Mouse (Mus musculus) midbrain, embryonic 14.5 days (tissue): Measurements from ENCODE around the gene Prom1. TPM values are rescaled to one million over a fixed set of nuclear protein-coding genes. Genes with fewer than 3 reads are reported as not detected.
"Not testable (repeated sequence)": the region's sequence is repeated elsewhere in the genome, so short reads cannot be mapped to it uniquely, and the experiment has no call there.

Experiments used
- ATAC-seq: fragments of 200-750 bp; cut with Nextera tagmentation; 2 replicates; pipeline ENCODE4 v1.8.0; 2017; ENCODE audit warnings: moderate number of reproducible peaks, moderate library complexity; ENCODE audit not compliant: low FRiP score, low TSS enrichment
- DNase-seq: peaks from one replicate; pipeline ENCODE4 v3.0.0-alpha.2; 2015
- H3K27ac ChIP-seq: fragments of 300-500 bp; sonication (generic); replicated peaks from 2 replicates; pipeline ENCODE4 v1.5.1; 2014; ENCODE audit warnings: mild to moderate bottlenecking, low read depth, low read length, moderate library complexity
- H3K27me3 ChIP-seq: fragments of 300-500 bp; sonication (generic); 2 replicates; pipeline ENCODE4 v1.6.1; 2014; ENCODE audit warnings: low read length, control low read depth, mixed read lengths; ENCODE audit not compliant: control insufficient read depth, insufficient read depth
- H3K36me3 ChIP-seq: fragments of 300-500 bp; sonication (generic); 2 replicates; pipeline ENCODE4 v1.6.1; 2014; ENCODE audit warnings: low read length, control low read depth; ENCODE audit not compliant: control insufficient read depth, insufficient read depth
- H3K4me1 ChIP-seq: fragments of 300-500 bp; sonication (generic); 2 replicates; pipeline ENCODE4 v1.6.1; 2014; ENCODE audit warnings: mild to moderate bottlenecking, antibody characterized with exemption, low read length, control low read depth; ENCODE audit not compliant: control insufficient read depth, insufficient read depth
- H3K4me2 ChIP-seq: fragments of 300-500 bp; sonication (generic); 2 replicates; pipeline ENCODE4 v1.6.1; 2014; ENCODE audit warnings: mild to moderate bottlenecking, low read length, moderate library complexity
- H3K4me3 ChIP-seq: fragments of 300-500 bp; sonication (generic); replicated peaks from 2 replicates; pipeline ENCODE4 v1.5.1; 2014; ENCODE audit warnings: low read depth, low read length
- H3K9ac ChIP-seq: fragments of 300-500 bp; sonication (generic); replicated peaks from 2 replicates; pipeline ENCODE4 v1.6.1; 2014; ENCODE audit warnings: mild to moderate bottlenecking, low read length, moderate library complexity
- H3K9me3 ChIP-seq: fragments of 300-500 bp; sonication (generic); 2 replicates; pipeline ENCODE4 v1.6.1; 2016; ENCODE audit warnings: low read length, control low read depth, mixed read lengths; ENCODE audit not compliant: control insufficient read depth
- WGBS: fragments of 180-500 bp; shearing (Covaris S2); extraction: QIAGEN DNeasy Blood & Tissue Kit; methylation state at CpG from one replicate; pipeline ENCODE4 v1.1.7; 2014; 5-methylcytosine and 5-hydroxymethylcytosine counted together
- polyA plus RNA-seq: library from polyadenylated mRNA; unstranded; fragments of >200 nt; fragmentation: Nextera tagmentation; extraction: Ambion mirVana; gene quantifications from 2 replicates; pipeline ENCODE4 v1.2.1, GENCODE M21; 2014

Gene Prom1
- 28.0 and 41.8 TPM in 2 replicates for polyA plus RNA-seq

DNA sequence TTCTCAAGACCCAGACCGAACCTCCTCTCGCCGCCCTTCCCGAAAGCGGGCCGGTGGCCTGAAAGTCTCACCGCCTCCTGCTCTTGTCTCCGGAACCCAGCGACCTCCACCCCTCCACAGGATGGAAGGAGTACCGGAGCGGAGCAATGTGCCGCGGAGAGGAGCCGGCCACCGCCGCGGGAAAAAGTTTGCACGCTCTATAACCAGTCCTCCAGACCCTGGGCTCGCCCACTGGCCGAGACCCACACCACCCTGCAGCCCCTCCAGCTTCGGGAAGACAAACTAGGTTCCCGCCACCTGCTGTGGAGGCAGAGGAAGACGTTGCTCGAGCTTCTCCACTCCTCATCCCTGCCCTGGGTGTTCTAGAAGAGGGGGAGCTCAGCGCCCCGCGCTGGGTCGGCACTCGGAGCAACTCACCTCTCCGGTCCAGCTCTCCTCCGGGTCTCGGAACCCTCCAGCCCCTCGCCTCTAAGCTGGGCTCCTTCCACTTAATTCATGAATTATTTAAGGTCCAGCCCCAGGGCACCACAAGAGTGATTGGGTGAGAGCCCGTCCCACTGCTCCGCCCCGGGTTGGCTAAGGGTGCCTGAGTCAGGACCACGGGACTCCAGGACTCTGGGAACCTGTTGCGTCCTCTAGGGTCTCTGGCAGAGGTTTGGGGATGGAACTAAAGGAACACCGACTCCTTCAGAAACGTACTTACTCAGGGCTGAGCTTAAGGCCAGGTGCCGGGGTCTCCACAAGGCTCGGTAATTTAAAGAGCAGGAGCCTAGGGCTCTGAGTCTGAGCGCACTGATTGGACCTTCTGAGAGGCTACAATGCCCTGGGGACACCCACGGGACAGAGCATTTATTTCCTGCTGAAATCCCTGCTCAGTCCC, at the start of gene Prom1:
Gene Prom1, minus strand, starts transcription at position 802 of the 880 bp plus-strand sequence.
- H3K9ac ChIP-seq, result peak within 1 kb of the TSS; percentile 84
- peak within 1 kb of the TSS; percentile 71 for H3K4me3 ChIP-seq
- H3K4me2 ChIP-seq, result peak within 1 kb of the TSS; percentile 97
- ATAC-seq, result peak; percentile 69
- H3K4me1 ChIP-seq, result peaks cover 5% of the 10 kb centered on the region; the same call in 1 of the 2 replicates
- H3K36me3 ChIP-seq, result no peaks in the 10 kb centered on the region
- WGBS, result under 1% methylated on average over 44 of the region's 44 CpGs
- H3K27ac ChIP-seq, result peak within 1 kb of the TSS; percentile 89
- no peaks in the 10 kb centered on the region for H3K27me3 ChIP-seq
- no peaks in the 10 kb centered on the region; the same call in 1 of the 2 replicates for H3K9me3 ChIP-seq
- peak; percentile 74 for DNase-seq

DNA sequence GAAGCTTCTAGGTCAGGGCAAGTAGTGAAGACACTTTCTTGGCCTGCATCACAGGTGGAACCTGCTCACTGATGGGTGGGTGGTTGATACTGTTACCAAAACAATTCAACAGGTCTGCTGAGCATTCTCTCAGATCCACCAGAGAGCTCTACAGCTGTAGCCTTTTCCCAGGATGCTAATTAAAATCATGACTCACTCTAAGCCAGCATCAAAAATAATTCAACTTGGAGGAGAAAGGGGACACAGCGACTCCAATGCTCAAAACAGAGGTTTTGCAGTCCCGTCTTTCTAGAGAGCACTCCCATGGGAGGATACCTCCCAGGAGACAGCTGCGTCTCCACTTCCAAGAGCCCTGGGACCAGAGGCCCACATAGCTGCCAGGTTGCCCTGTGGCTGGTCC, 45.9 kb upstream of the Prom1 start:
- H3K4me1 ChIP-seq, result 0 out of 2 replicates have a peak, but pooled peaks cover 4% of the 10 kb centered on the region
- no peak overlapping the region for H3K4me2 ChIP-seq
- H3K9ac ChIP-seq, result no peak overlapping the region
- no peaks in the 10 kb centered on the region for H3K9me3 ChIP-seq
- H3K27me3 ChIP-seq, result no peaks in the 10 kb centered on the region
- H3K36me3 ChIP-seq, result no peaks in the 10 kb centered on the region
- DNase-seq, result no peak
- no peak overlapping the region for H3K4me3 ChIP-seq
- WGBS, result 89% methylated on average over 3 of the region's 3 CpGs
- ATAC-seq, result no peak
- no peak overlapping the region for H3K27ac ChIP-seq

DNA sequence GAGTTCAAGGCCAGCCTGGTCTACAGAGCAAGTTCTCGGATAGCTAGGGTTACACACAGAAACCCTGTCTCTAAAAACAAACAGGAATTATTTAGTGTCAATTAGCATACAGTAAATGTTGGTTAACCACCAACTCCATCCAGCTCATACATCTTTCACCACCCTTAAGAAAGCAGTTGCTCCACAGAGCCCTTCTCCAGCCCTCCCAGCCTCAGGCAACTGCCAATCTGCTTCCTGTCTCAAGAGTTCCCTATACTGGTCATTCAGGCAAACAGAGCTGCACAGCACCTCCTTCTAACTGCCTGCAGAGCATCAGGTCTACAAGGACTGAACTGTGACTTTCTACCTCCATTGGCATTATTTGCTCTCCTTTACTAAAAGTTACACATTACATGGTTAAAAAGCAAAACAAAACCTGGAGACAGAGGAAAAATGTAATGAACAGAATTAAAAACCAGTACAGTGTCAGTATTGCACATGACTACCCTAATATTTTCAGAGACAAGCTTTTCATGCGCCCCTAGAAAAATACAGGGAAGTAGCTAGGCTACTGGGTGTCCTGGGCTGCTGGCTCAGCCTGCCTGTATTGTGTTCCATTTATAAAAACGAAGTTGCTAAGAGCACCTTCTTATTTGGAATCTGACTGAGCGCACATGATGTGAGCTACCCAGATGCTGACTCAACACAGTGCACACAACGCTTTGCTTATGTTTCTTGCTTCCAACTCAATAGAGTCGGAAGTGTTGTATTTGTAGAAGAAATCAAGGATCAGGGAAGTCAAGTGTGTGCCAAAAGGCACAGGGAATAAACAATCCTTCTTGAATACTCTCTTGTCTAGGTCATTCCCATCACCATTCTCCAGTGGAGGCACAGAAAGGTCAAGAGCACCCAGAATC, 44.9 kb upstream of the Prom1 start:
- WGBS, result 89% methylated on average over 6 of the region's 6 CpGs
- no peaks in the 10 kb centered on the region for H3K27me3 ChIP-seq
- no peak overlapping the region for H3K4me2 ChIP-seq
- DNase-seq (no peak), ATAC-seq (no peak)
- H3K4me3 ChIP-seq, result no peak overlapping the region
- 0 out of 2 replicates have a peak, but pooled peaks cover 4% of the 10 kb centered on the region for H3K4me1 ChIP-seq
- H3K36me3 ChIP-seq, result no peaks in the 10 kb centered on the region
- no peak overlapping the region for H3K9ac ChIP-seq
- H3K9me3 ChIP-seq, result no peaks in the 10 kb centered on the region
- H3K27ac ChIP-seq, result no peak overlapping the region

DNA sequence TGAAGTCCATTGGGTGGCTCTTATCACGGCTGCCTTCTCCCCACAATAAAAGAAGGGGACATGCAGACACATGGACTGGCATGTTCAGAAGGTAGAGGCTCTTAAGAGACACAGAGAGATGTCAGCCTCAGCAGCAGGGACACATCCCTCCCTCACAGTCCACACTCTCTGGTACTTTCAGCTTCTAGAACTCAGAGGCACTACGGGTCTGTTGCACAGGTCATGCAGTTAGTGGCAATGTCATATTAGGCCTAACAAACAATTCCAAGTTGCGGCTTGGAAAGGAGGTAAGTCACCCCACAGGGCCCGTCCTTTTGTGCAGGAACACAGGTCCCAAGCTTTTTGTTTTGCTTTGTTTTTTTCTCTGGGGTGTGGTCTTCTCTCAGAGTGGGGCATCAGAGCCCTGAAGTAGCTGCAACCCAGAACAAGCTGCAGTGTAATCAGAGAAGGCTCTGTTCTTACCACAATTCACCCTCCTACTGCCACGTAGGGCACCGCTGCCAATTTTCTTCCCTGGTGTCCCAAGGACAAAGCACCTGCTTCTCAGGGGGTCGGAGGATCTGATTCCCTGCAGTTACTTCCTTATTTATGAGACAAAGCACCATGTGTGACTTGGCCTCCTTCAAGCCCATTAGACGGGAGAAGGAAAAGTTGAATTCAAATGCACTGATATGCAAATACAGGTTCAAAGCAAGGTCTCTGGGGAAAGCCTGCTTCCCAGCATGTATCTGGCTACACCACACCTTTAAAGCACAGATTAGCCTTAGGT, 41.8 kb upstream of the Prom1 start:
- Histone ChIP-seq H3K4me2 (no peak overlapping the region), H3K27ac (no peak overlapping the region), H3K27me3 (no peaks in the 10 kb centered on the region), H3K9ac (no peak overlapping the region), H3K4me3 (no peak overlapping the region), H3K4me1 (0 out of 2 replicates have a peak, but pooled peaks cover 4% of the 10 kb centered on the region), H3K36me3 (no peaks in the 10 kb centered on the region), H3K9me3 (no peaks in the 10 kb centered on the region)
- DNase-seq, result peak; percentile 31
- WGBS, result 26% methylated on average over 8 of the region's 8 CpGs
- no peak for ATAC-seq

DNA sequence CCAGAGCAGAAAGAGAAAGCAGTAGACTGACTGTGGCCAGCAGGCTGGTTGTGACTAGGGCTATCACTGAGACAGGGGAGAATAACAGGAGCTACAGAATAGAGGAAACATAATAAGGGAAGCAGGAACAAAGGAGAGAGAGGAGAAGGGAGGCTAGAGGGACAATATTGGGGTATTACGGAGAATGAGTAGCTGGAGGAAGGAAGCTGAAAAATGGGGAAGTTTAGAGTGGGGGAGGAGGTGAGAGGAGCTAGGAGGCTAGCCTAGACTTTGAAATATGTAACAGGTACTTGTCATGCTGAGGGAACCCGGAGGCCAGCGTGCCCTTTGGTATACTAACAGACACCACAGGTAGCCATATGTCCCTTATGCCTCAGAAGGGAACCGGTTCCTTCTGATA, 25.7 kb upstream of the Prom1 start:
- Histone ChIP-seq H3K4me3 (no peak overlapping the region), H3K4me1 (no peaks in the 10 kb centered on the region), H3K4me2 (no peak overlapping the region), H3K36me3 (no peaks in the 10 kb centered on the region), H3K27ac (no peak overlapping the region), H3K27me3 (no peaks in the 10 kb centered on the region), H3K9ac (no peak overlapping the region), H3K9me3 (no peaks in the 10 kb centered on the region)
- WGBS, result 83% methylated on average over 4 of the region's 4 CpGs
- ATAC-seq (no peak), DNase-seq (no peak)

DNA sequence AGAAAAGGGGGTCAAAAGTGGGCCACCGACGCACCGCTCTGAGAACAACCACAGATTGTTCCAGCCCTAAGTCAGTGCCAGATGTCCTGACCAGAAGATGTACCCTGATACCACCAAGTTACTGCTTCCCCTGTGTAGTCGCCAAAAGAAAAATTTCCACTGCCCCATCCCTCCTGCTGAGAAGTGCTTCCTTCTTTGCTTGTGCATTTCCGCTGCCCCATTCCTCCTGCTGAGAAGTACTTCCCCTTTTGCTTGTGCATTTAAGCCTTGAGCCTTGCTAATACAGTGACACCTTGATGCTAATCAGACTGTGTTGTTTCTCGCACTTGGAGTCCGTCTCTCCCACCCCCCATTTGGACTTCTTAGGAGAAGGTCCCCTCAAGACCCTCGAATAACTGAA, 24.7 kb upstream of the Prom1 start:
- H3K36me3 ChIP-seq, H3K4me1 ChIP-seq, H3K27me3 ChIP-seq, DNase-seq, H3K4me2 ChIP-seq, ATAC-seq, H3K27ac ChIP-seq, H3K9me3 ChIP-seq, H3K9ac ChIP-seq, H3K4me3 ChIP-seq: not testable (repeated sequence)
- WGBS, result 89% methylated on average over 8 of the region's 8 CpGs

DNA sequence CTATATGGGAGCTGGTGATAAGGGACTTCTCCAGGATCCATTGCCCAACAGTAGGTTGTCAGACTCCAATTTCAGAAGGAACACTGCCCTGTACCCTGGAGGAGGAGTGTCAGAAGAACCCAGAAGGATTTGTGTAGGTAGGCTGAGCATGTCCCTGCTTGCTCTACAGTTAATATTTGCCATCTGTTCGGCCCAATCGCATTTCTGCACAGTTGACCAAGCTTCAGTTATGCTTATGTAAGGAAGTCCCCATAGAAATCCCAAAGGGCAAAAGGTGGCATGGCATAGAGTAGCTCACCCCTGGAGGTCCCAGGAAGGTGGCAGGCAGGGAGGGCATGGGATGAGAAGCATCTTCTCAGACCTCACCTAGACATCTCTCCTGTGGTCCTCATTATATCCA, 19.6 kb upstream of the Prom1 start:
- H3K9ac ChIP-seq, result no peak overlapping the region
- no peaks in the 10 kb centered on the region for H3K27me3 ChIP-seq
- 93% methylated on average over 2 of the region's 2 CpGs for WGBS
- no peak overlapping the region for H3K4me3 ChIP-seq
- no peak overlapping the region for H3K4me2 ChIP-seq
- H3K27ac ChIP-seq, result no peak overlapping the region
- DNase-seq (no peak), ATAC-seq (no peak)
- no peaks in the 10 kb centered on the region for H3K36me3 ChIP-seq
- H3K4me1 ChIP-seq, result no peaks in the 10 kb centered on the region
- no peaks in the 10 kb centered on the region for H3K9me3 ChIP-seq

DNA sequence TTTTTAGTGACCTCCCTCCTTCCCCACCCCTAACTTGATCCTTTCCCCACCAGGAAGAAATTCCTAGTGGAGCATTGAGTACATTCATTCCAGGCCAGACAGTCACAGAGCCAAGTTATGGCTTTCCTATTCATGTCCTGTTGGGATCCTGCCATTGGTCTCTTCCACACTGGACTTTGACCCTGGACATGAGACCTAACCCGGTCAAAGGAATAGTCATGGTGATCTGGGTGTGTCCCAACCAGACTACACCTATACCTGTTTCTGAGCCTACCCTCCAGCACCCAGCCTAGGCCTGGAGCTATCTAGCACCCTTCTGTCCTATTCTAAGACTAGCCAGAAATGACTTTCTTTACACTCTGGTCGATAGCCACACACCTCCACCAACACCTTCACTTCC, 11.3 kb upstream of the Prom1 start:
- Histone ChIP-seq H3K9ac (no peak overlapping the region), H3K36me3 (no peaks in the 10 kb centered on the region), H3K4me3 (no peak overlapping the region), H3K27ac (no peak overlapping the region), H3K9me3 (no peaks in the 10 kb centered on the region), H3K4me1 (no peaks in the 10 kb centered on the region), H3K27me3 (no peaks in the 10 kb centered on the region), H3K4me2 (no peak overlapping the region)
- no peak for ATAC-seq
- no peak for DNase-seq
- 90% methylated on average over 2 of the region's 2 CpGs for WGBS
